Mouse (Mus musculus): ENCODE data around the gene Ereg.

- TF ChIP-seq POLR2A (IDR thresholded peaks at IDR 0.05; ENCODE audit: low read depth, low read length) = no peak
- TF ChIP-seq CTCF (IDR thresholded peaks at IDR 0.05; ENCODE audit: extremely low read depth, insufficient read length, insufficient replicate concordance, low read depth, low read length) = no peak
Observed at GRCm38 (mm10) chr5:91083016-91083415, 8.6 kb downstream of the Ereg start.

All from small intestine, adult 2 months (tissue).